Mouse (Mus musculus): ENCODE data around the gene Col17a1.
A peak's percentile ranks its signal among the peaks of the same experiment; 100 is the strongest.

Gene Col17a1

DNA sequence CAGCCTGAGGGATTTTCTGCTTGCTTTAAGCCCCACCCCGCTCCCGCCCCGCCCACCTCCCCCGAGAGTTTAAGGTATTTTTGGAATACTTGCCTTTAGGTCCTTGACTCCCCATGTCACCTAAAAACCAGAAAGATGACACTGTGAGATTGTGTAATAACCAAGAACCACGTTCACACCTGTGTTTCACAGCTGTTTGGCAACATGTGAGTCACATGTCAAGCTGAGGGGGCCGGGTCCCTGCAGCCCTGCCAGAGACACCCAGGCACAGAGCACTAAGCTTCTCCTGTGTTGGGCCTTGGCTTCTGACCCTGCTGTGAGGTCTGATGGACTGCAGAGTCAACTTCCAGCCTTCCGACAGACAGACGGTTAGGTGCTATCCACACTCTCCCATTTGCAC is 24.3 kb downstream of the Col17a1 start:
- DNase-seq (ENCODE audit: low spot score), result no peak

DNA sequence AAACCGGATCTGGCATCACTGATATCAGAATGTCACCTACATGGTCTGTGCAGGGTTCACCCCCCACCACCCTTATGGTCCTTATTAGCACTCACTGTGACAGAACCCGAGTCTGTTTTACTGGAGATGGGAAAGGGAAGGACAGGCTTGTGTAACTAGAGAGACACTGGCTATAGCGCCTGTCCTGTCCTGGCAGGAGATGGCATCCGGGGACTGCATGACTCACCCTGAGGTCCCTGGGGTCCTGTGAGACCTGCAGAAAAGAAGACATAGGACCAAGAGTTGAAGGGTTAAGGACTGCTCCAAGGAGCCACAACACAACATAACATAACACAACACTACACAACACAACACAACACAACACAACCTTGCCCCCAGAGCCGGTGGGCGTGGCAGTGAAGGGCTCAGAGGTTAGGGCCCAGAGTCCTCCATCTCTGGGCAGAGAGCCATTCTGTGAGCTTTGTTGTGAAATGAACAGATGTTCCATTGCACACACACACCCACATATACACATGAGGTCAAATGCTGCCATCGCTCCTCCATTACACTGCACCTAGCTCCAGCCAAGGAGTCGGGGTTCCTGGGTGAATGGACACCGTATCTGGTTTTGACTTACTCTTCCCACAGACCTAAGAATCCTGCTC is 32.0 kb downstream of the Col17a1 start:
- no peak for DNase-seq (ENCODE audit: low spot score)

DNA sequence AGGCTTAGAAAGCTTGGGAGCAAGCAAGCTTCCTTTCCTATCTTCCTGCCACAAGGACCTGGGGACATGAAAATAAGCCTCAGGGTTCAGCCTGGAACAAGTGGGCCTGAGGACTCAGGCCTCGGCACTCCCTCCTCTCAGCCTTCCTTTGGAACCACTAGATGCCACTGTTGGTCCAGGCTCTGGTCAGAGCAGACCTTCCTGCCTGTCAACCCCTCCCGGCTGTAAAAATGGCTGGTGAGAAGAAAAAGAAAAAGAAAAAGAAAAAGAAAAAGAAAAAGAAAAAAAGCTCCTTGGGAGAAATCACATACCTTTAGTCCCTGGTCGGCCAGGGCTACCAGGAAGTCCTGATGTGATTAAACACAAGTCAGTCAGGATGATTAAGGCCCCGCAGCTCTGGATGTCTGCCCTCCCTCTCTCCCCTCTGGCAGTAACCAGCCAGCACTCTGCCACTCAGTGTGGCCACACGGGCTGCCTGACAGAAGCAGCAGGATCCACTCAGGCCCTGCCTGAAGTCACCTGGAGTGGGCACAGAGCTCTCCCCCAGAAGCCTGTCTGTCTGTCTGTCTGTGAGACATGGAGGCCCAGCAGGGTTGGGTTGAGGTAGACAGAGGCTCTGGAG is 32.9 kb downstream of the Col17a1 start:
- DNase-seq (ENCODE audit: low spot score), result peak; percentile 76

GRCm38 (mm10) chr19:47654896-47655295 is 37.0 kb downstream of the Col17a1 start:
- DNase-seq (ENCODE audit: low spot score), result no peak

DNA sequence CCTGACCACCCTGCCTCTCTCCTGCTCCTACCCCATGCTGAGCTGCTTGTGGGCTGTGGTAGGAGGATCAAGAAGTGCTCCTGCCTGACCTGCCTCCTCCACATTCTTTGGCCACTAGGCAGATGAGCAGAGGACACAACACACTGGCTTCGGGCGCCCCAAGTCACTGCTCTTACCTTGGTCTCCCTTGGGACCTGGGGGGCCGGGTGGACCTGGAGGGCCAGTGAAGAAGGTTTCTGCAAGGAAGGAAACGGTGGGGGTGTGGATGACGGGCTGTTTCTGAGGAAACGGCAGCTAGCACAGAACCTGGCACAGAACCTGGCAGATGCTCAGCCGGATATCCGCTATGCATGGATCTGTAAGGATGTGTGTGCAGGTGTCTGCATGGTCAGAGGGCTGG is 38.7 kb downstream of the Col17a1 start:
- no peak for DNase-seq (ENCODE audit: low spot score)

GRCm38 (mm10) chr19:47652255-47652654 is 39.6 kb downstream of the Col17a1 start:
- no peak for DNase-seq (ENCODE audit: low spot score)

GRCm38 (mm10) chr19:47651160-47651480 is 40.8 kb downstream of the Col17a1 start:
- no peak for DNase-seq (ENCODE audit: low spot score)

DNA sequence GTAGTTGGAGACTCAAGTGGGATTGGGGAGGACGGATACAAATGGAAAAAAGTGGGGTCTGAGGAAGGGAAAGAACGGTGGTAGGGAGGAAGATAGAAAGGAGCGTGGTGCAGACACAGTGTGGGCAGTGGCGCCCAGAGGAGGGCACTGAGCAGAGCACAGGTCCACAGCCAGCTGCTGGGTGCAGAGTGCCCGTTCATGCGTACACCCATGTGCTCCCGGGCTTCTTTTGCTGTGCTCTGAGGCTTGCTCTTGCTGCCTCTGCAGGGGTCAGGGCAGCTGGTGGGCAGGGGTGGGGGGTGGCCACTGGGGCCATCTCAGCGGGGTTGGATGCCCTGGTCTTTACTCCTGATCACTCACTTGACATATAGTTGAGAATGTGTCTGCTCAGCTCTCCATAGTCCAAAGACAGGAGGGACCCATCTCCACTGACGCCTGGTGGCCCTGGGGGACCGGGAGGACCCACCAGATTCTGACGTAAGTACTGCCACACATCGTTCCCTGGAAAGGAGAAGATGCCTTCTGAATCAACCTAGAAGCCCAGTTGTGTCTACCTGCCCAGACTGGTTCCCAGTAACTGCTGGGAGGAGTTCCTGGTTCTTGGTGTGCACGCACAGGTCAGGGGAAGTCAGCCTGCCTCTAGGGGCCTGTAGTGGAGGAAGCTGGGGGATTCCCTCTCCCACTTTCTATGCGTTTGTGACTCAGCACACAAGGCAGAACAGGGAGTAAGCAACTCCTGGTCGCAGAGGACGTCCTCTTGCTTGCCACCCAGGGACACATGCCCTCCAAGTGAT is 41.3 kb downstream of the Col17a1 start:
- no peak for DNase-seq (ENCODE audit: low spot score)

DNA sequence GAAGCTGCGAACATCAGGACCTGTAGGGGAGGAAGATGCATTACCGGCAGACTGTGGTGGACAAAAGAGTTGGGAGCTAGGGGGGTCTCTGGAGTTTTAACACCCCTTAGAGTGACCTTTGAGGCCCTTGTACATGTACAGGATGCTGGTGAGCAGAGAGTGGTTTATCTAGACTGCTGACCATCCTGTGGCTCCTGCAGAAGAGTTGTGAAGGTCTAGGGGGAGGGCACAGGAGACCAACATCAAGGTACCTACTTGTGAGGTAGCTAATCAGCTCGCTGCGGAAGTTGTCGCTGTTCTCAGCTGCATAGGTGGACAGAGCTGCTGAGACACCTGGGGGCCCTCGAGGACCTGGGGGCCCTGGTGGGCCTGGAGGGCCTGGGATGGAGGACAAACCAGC is 42.8 kb downstream of the Col17a1 start:
- DNase-seq (ENCODE audit: low spot score), result no peak

GRCm38 (mm10) chr19:47646508-47647120 is 45.3 kb downstream of the Col17a1 start:
- DNase-seq (ENCODE audit: low spot score), result no peak

- DNase-seq (ENCODE audit: low spot score), result no peak
Measured at GRCm38 (mm10) chr19:47645583-47645982, 46.3 kb downstream of the Col17a1 start.

- DNase-seq (ENCODE audit: low spot score), result no peak
Measured at GRCm38 (mm10) chr19:47643910-47644309, 48.0 kb downstream of the Col17a1 start.

GRCm38 (mm10) chr19:47635380-47635779 is 56.5 kb downstream of the Col17a1 start:
- no peak for DNase-seq (ENCODE audit: low spot score)

- DNase-seq (ENCODE audit: low spot score), result no peak
Measured at GRCm38 (mm10) chr19:47631799-47632198, 60.1 kb downstream of the Col17a1 start.

DNA sequence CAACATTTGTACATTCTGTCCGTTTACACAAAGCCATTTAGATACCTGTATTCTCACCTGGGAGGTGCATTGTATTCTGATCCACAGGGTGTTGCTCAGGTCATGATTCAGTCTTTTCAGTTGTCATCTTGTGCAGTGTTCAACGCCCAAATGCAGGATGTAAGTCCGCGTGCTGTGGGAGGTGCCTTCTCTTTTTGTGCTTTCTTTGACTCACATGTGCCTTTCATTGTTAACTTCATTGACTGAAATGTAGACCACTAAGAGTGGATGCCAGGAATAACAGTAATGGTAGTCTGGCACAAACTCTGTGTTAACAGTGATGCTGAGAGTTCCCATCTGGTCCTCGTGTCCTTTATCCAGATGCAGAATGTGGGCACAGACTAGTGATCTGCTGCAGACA is 61.5 kb downstream of the Col17a1 start:
- no peak for DNase-seq (ENCODE audit: low spot score)

GRCm38 (mm10) chr19:47629068-47629467 is 62.8 kb downstream of the Col17a1 start:
- DNase-seq (ENCODE audit: low spot score), result no peak

DNA sequence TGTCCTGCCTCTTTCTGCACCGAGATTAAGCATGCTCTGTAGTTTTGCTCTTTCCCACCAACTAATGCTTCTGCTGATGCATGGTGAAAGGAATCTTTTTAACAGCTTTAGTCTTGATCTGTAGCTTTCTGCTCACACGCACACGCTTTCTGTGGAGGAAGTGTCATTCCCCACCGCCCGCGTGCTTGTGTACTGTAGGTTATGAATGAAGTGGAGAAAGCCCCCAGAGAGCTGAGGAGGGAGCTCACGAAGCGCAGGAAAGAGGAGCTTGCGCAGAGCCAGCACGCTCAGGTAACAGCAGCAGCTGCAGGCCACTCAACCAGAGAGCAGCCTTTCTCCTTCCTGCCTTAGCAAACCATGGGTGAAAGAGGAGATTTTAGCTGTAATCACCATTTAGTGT is 64.4 kb downstream of the Col17a1 start:
- no peak for DNase-seq (ENCODE audit: low spot score)

- DNase-seq (ENCODE audit: low spot score), result no peak
Measured at GRCm38 (mm10) chr19:47624940-47625711, 66.8 kb downstream of the Col17a1 start.

GRCm38 (mm10) chr19:47621478-47621877 is 70.4 kb downstream of the Col17a1 start:
- DNase-seq (ENCODE audit: low spot score), result no peak

GRCm38 (mm10) chr19:47613442-47613841 is 78.5 kb downstream of the Col17a1 start:
- no peak for DNase-seq (ENCODE audit: low spot score)

- DNase-seq (ENCODE audit: low spot score), result no peak
Measured at GRCm38 (mm10) chr19:47608513-47608912, 83.4 kb downstream of the Col17a1 start.
